8 mouse cellular contexts compared by ENCODE assay signal in the genomic region with DNA sequence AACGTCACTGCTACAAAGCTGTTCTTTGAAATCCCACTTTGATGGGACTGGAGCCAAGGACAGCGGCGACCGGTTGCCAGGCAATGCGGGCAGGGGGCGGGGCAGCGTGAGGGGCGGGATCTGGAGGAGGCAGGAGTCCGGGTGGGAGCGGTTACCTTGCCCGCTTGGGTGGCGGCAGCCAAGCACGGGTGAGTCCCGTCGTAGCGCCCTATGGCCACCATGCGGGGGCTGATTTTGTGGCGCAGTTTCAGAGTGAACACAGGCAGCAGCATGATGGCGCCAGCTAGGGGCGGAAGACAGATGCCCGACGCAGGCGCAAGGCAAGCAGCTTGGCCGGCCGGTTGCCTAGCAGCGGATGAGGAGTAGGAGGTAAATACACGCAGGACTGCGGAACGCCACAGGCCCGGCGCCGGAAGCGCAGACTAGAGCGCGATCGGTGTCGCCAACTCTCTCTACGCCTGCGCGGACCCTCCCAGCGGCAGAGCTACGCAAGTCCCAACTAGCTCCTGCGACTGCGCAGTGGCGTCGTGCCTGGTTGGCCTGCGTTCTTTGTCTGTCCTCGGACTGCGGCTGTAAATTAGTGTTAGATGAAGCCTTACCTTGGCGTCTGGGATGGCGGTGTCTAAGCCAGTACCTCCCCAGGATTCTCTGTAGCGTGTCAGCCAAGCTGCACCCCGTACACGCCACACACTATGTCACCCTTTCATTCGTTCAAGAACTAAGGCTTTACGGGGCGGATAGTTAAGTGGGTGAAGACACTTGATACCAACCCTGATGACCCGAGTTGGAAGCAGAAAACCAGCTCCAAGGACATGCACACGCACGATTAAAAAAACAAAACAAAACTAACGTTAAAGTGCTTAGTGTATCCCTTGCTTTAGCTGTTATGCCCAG. TPM values are rescaled to one million over a fixed set of nuclear protein-coding genes. Genes with fewer than 3 reads are reported as not detected.
DNase-seq lines count a peak whose midpoint lies in the region; ATAC-seq and TF ChIP-seq lines count a peak whose summit lies in the region.

A gene (minus strand): TSS at position 848 of the 894 bp plus-strand sequence.

- peak; percentile 87 for DNase-seq in G1E (ENCODE audit: low spot score)
- peak; percentile 100 for DNase-seq in cerebellum, adult 18-20 months
- peak; percentile 99 for DNase-seq in heart, postnatal 36 days
- peak; percentile 99 to 100 for DNase-seq in layer of hippocampus, adult 2 months (ENCODE audit: low spot score in 2 of 2)
- peak; percentile 100 for DNase-seq in lung, embryonic 14.5 days
- DNase-seq in thymus, adult 2 months, result peak; percentile 98

- H3K9ac ChIP-seq in forebrain, embryonic 16.5 days (replicated peaks; ENCODE audit: low read depth, low read length), result peak within 1 kb of the TSS; percentile 84
- peak within 1 kb of the TSS; percentile 71 for H3K9ac ChIP-seq in lung, embryonic 14.5 days

- peak; percentile 96 for ATAC-seq in G1E (ENCODE audit: extremely low read depth, insufficient number of reproducible peaks, low FRiP score, poor library complexity, severe bottlenecking)
- ATAC-seq in forebrain, embryonic 16.5 days, result peak; percentile 99
- ATAC-seq in lung, embryonic 14.5 days (ENCODE audit: insufficient read depth), result peak; percentile 99

- H3K27ac ChIP-seq in forebrain, embryonic 16.5 days (ENCODE audit: low read length), result peak within 1 kb of the TSS; percentile 98
- H3K27ac ChIP-seq in layer of hippocampus, adult 2 months, result peak within 1 kb of the TSS; percentile 100
- peak within 1 kb of the TSS; percentile 96 for H3K27ac ChIP-seq in lung, embryonic 14.5 days (ENCODE audit: low read depth)
- peak within 1 kb of the TSS; percentile 100 for H3K27ac ChIP-seq in olfactory bulb, adult 2 months (ENCODE audit: insufficient read depth, low read depth, low read length)
- peak within 1 kb of the TSS; percentile 53; the same call in 1 of the 2 replicates for H3K27ac ChIP-seq in thymus, adult 2 months (ENCODE audit: control insufficient read depth, insufficient read depth, low read length)

- H3K27me3 ChIP-seq in G1E (ENCODE audit: insufficient read depth, low read length), result peaks cover 20% of the 10 kb centered on the region
- no peaks in the 10 kb centered on the region for H3K27me3 ChIP-seq in forebrain, embryonic 16.5 days (replicated peaks; ENCODE audit: control insufficient read depth, insufficient read depth, low read length)
- H3K27me3 ChIP-seq in lung, embryonic 14.5 days (ENCODE audit: insufficient read depth, low read length), result no peaks in the 10 kb centered on the region
- H3K27me3 ChIP-seq in thymus, adult 2 months (ENCODE audit: control insufficient read depth, insufficient read depth, low read length), result no peaks in the 10 kb centered on the region

- WGBS in forebrain, embryonic 16.5 days, result under 1% methylated on average over 61 of the region's 61 CpGs
- WGBS in lung, embryonic 14.5 days, result under 1% methylated on average over 61 of the region's 61 CpGs
- WGBS in olfactory bulb, adult 2 months, result under 1% methylated on average over 61 of the region's 61 CpGs
- 4% methylated on average over 61 of the region's 61 CpGs for WGBS in thymus, adult 2 months

- no peaks in the 10 kb centered on the region for H3K9me3 ChIP-seq in G1E (replicated peaks)
- no peaks in the 10 kb centered on the region for H3K9me3 ChIP-seq in forebrain, embryonic 16.5 days (ENCODE audit: control insufficient read depth, low read length)
- H3K9me3 ChIP-seq in lung, embryonic 14.5 days (ENCODE audit: low read depth, low read length), result no peaks in the 10 kb centered on the region

- peak within 1 kb of the TSS; percentile 91 for H3K4me2 ChIP-seq in forebrain, embryonic 16.5 days (ENCODE audit: low read length)
- H3K4me2 ChIP-seq in lung, embryonic 14.5 days, result peak within 1 kb of the TSS; percentile 85

- peak within 1 kb of the TSS; percentile 83 for H3K4me3 ChIP-seq in G1E (ENCODE audit: low read depth, low read length)
- H3K4me3 ChIP-seq in forebrain, embryonic 16.5 days (replicated peaks; ENCODE audit: low read length), result peak within 1 kb of the TSS; percentile 71
- peak within 1 kb of the TSS; percentile 67 for H3K4me3 ChIP-seq in layer of hippocampus, adult 2 months
- peak within 1 kb of the TSS; percentile 64 for H3K4me3 ChIP-seq in lung, embryonic 14.5 days (ENCODE audit: low read depth, low read length)
- peak within 1 kb of the TSS; percentile 73 for H3K4me3 ChIP-seq in olfactory bulb, adult 2 months (ENCODE audit: insufficient read depth, low read depth, low read length)
- peak within 1 kb of the TSS; percentile 58 for H3K4me3 ChIP-seq in thymus, adult 2 months (ENCODE audit: control insufficient read depth, insufficient read depth, low read length)

- TF ChIP-seq POLR2A in olfactory bulb, adult 2 months (IDR thresholded peaks at IDR 0.05; ENCODE audit: insufficient read depth, low read depth, low read length), result peak; percentile 90
- TF ChIP-seq POLR2A in thymus, adult 2 months (IDR thresholded peaks at IDR 0.05; ENCODE audit: control insufficient read depth, extremely low read depth, insufficient read depth, low read length, poor library complexity), result peak; percentile 91

- no peak for TF ChIP-seq CTCF in G1E (IDR thresholded peaks at IDR 0.05; ENCODE audit: low read depth, low read length)
- TF ChIP-seq CTCF in layer of hippocampus, adult 2 months (conservative IDR thresholded peaks at IDR 0.05), result peak; percentile 66
- peak; percentile 58 for TF ChIP-seq CTCF in lung, embryonic 14.5 days (IDR thresholded peaks at IDR 0.05; ENCODE audit: low read depth)
- no peak; the same call in 1 of the 2 replicates for TF ChIP-seq CTCF in olfactory bulb, adult 2 months (IDR thresholded peaks at IDR 0.05; ENCODE audit: insufficient read depth, low read depth, low read length)
- peak; percentile 44; the same call in 1 of the 2 replicates for TF ChIP-seq CTCF in thymus, adult 2 months (IDR thresholded peaks at IDR 0.05; ENCODE audit: borderline replicate concordance, control insufficient read depth, extremely low read depth, insufficient read depth, low read length, poor library complexity)

- H3K4me1 ChIP-seq in G1E (ENCODE audit: insufficient read depth, low read depth, low read length), result peaks cover 28% of the 10 kb centered on the region
- H3K4me1 ChIP-seq in forebrain, embryonic 16.5 days (replicated peaks; ENCODE audit: control insufficient read depth, insufficient read depth, low read length), result peaks cover 12% of the 10 kb centered on the region
- peaks cover 9% of the 10 kb centered on the region; the same call in 1 of the 2 replicates for H3K4me1 ChIP-seq in lung, embryonic 14.5 days (ENCODE audit: insufficient read depth)
- H3K4me1 ChIP-seq in olfactory bulb, adult 2 months (ENCODE audit: control insufficient read depth, insufficient read depth, low read length), result peaks cover 5% of the 10 kb centered on the region; the same call in 1 of the 2 replicates
- H3K4me1 ChIP-seq in thymus, adult 2 months (replicated peaks; ENCODE audit: control insufficient read depth, insufficient read depth, low read length), result peaks cover 6% of the 10 kb centered on the region

- no peaks in the 10 kb centered on the region for H3K36me3 ChIP-seq in G1E (replicated peaks)
- no peaks in the 10 kb centered on the region for H3K36me3 ChIP-seq in forebrain, embryonic 16.5 days (ENCODE audit: control insufficient read depth, insufficient read depth)
- no peaks in the 10 kb centered on the region for H3K36me3 ChIP-seq in lung, embryonic 14.5 days (ENCODE audit: insufficient read depth)
- no peaks in the 10 kb centered on the region for H3K36me3 ChIP-seq in thymus, adult 2 months (ENCODE audit: control insufficient read depth, insufficient read depth, low read length)

- intact Hi-C loops in heart, postnatal 36 days (cut with DNase I), result loop anchor here (2.0 to 5.0 kb wide), 3 partner anchors 61 to 739 kb away; a partner anchor contains a TSS

RNA-seq across cellular contexts. Expression of the gene that starts here (rescaled TPM):
- 26.6 and 30.4 TPM in 2 replicates for total RNA-seq in G1E (2014; fragmentation: Nextera tagmentation)
- total RNA-seq in G1E (2017), result 11.6 and 13.4 TPM in 2 replicates
- 3.1 and 3.7 TPM in 2 replicates for polyA plus RNA-seq in G1E (2012)
- 19.8 and 21.0 TPM in 2 replicates for polyA plus RNA-seq in forebrain, embryonic 16.5 days (2015; fragmentation: Nextera tagmentation; extraction: Ambion mirVana)
- 1 to 10 TPM; 7.9 to 8.4 TPM for total RNA-seq in heart, postnatal 36 days (2021)
- total RNA-seq in layer of hippocampus, adult 2 months (2021), result 10 to 100 TPM; 27.6 to 31.4 TPM
- 10.3 and 12.0 TPM in 2 replicates for polyA plus RNA-seq in lung, embryonic 14.5 days (2014; fragmentation: Nextera tagmentation; extraction: Ambion mirVana)
- polyA plus RNA-seq in olfactory bulb, adult 2 months (2012; ENCODE audit: insufficient read depth, insufficient read length, low replicate concordance, missing spikeins), result not detected in 2 replicates
- 7.5 and 13.0 TPM in 2 replicates for polyA plus RNA-seq in thymus, adult 2 months (2012; rRNA removed)

Comparison
In these comparisons a context has a peak if more than half of its experiments do, and no peak if none do; other contexts are left out.
1. Peak in every context shown above with its lines: DNase-seq, ATAC-seq, H3K4me3 ChIP-seq and H3K27ac ChIP-seq.
2. CTCF ChIP-seq: peak in layer of hippocampus, adult 2 months (single experiment), lung, embryonic 14.5 days (single experiment) and thymus, adult 2 months (single experiment); none in G1E (single experiment) and olfactory bulb, adult 2 months (single experiment).